Mouse (Mus musculus): ENCODE data around the gene Mup10. TPM values are rescaled to one million over a fixed set of nuclear protein-coding genes. Genes with fewer than 3 reads are reported as not detected.
"Not testable (repeated sequence)": the region's sequence is repeated elsewhere in the genome, so short reads cannot be mapped to it uniquely, and the experiment has no call there.

The Mup10 gene
- not detected in 2 replicates for polyA plus RNA-seq (2015; fragmentation: Nextera tagmentation; extraction: Ambion mirVana)

DNA sequence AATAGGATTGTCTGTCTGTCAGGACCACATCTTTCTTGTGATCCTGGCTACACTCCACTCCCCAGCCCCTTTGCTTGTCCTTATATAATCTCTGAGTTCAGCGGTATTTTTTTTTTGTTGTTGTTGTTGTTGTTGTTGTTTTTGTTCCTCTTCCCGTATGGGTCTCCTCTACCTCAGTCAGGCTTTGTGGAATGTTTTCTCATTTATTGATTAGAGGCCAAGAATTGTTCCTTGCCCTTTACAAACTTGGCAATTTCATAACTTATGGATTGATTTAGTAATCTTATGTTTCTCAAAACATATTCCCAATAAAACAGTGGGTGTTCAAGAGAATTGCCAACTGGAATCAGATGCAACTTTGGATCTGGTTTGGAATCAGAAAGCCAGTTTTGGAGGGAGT lies at the start of gene Mup10:
Mup10 (minus strand) TSS at position 101 of the 400 bp plus-strand sequence.
- not testable (repeated sequence) for ATAC-seq (replicated peaks; ENCODE audit: low FRiP score); H3K9ac ChIP-seq; H3K4me2 ChIP-seq; H3K4me1 ChIP-seq; H3K36me3 ChIP-seq; H3K4me3 ChIP-seq (replicated peaks); H3K27ac ChIP-seq; H3K9me3 ChIP-seq (replicated peaks); H3K27me3 ChIP-seq
- WGBS = 78% methylated on average over 2 of the region's 2 CpGs

Other genes with a start within 250 kb of the Mup10 start
- not detected in 2 replicates for gene Mup9, start 160.2 kb downstream of the Mup10 start, polyA plus RNA-seq (2015; fragmentation: Nextera tagmentation; extraction: Ambion mirVana)
- not detected in 2 replicates for gene Mup1, start 80.2 kb downstream of the Mup10 start, polyA plus RNA-seq (2015; fragmentation: Nextera tagmentation; extraction: Ambion mirVana)
- gene Mup11, start 80.2 kb upstream of the Mup10 start, polyA plus RNA-seq (2015; fragmentation: Nextera tagmentation; extraction: Ambion mirVana) = not detected in 2 replicates
- not detected in 2 replicates for gene Mup12, start 159.1 kb upstream of the Mup10 start, polyA plus RNA-seq (2015; fragmentation: Nextera tagmentation; extraction: Ambion mirVana)
- gene Mup22, start 239.3 kb upstream of the Mup10 start, polyA plus RNA-seq (2015; fragmentation: Nextera tagmentation; extraction: Ambion mirVana) = not detected in 2 replicates